Mouse (Mus musculus) ZHBTc4 (cell line): ENCODE results near the gene Mpc1.

Source experiments
- DNase-seq: peaks from one replicate; pipeline ENCODE4 v3.0.0-alpha.2; 2011; ENCODE audit warnings: low read depth, low spot score

Mpc1 gene

DNA sequence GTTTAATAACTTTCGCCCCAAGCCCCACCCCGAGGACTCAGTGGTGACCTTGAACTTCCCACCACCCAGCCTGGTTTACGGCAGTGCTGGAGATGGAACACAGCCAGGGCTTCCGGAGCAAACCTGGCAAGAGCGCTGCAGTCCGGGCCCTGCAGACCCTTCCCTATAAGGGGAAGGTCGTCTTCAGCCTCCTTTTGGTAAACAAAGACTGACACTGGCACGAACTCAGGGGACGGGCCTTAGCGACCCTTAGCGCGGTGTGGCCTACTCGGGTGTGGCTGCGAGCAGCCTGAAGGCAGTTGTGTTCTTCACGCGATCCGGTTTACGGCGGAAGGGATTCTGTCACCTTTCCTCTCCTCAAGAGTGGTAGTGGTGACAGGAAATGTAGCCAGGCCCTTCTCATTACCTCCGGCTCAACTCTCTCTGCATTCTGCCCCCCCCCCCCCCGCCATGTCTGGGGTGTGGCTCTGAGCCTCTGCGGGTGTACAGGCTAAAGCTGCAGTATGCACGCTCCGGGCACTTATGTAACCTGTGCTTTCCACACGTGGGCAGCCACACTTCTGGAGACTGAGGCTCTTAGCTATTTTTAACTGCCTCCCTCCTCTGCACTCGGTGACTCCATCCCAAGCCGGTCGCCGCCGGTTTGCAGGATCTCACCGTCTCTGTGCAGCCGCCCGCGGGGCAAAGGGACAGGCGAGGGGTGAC lies at the start of gene Mpc1:
Mpc1 (plus strand) TSS at position 84 of the 705 bp plus-strand sequence.
- DNase-seq: peak; percentile 95

DNA sequence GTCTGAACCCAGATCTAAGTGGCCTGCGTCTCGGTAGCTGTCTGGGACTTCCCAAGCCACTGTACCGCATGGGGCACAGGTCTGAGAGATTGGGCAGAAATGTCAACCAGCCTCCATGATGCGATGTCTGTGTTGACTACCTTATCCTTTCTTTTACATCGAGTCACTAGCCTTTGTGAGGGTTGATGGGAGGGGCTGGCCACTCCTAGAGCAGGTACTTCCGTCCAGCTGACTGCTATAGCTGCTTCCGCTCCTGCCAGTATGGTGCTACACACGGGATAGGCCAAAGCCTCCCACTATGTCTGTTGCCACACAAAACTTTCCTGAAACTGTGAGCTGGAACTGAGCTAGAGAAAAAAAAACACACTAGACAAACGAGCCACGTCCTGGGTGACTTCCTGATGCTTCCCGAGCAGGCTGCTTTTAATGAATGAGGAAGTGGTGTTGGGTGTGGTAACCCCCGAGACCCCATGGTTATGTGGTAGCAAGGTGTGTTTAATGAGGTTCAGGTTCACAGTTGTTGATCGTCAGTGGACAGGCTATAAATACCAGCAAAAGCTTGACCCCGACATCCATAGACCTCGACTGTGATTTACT lies 49.0 kb upstream of the Mpc1 start:
- no peak for DNase-seq

DNA sequence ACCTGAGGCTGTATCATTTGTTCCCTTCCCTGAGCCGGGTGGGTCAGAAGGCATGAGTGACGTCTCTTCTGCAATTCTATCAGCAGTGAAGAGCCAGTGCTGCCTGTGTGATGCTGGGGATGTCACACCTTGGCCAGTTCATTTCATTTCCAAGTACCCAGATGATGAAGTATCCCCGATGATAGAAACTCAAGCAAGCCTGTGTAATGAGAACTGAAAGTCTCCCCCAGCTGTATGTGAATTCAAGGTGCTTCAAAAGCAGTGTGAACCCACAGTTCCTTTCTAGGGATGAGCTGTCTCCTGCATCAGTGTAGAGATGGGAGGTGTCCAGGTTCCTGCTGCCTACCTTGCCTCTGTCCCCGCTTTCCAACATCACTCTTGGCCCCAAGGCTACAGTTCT lies 48.2 kb upstream of the Mpc1 start:
- DNase-seq: no peak

DNA sequence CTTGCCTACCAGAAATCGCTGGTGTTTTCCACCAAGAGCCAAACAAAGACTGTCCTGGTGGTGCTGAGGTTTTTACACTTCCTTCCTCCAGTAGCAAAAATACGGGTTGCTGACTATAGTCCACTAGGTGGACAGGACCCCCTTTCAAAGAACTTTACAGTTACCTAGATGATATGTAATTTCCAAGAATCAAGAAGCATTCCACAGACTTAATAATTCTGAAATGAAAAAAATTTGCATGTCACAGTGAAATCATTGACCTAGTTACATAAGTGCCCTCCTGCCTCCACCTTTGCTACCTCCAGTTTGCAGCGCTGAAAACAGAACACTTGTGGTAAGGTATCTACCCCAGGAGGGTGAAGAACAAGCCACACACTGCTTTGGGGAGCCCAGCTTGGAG lies 47.0 kb upstream of the Mpc1 start, which contains the start of gene Ccr6:
Ccr6 (plus strand) TSS at position 301 of the 400 bp plus-strand sequence.
- DNase-seq: no peak

DNA sequence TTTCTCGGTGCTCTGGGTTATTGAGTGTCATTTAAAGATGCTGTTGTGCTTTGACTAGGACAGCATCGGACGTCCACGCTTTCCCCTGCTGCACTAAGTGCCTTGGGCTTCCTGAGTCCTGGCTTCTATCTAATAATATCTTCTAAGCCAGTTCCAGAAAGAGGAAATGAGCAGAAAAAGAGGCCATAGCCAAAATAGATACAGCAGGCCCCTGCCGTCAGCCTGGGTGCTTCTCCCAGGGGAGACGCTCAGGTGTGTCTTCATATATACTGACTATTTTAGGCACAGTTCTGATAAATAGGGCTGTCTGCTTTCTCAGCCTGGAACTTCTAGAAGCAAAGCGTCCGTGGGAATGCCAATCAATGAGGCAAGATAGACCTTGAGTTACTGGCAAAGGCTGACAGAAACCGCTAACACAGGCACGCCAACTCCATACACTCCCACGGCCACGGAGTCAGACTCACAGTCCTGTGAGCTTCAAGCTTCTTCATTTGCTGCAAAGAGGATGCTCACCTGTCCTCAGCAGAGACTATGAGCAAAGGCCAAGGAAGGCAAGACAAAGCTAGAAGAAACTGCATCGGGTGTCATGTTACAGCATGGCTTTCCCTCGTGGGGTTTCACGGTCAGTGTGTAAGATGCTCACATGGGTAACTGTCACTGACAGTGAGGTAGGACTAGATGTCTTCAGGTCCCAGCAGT lies 44.5 kb upstream of the Mpc1 start:
- peak; percentile 12 for DNase-seq

DNA sequence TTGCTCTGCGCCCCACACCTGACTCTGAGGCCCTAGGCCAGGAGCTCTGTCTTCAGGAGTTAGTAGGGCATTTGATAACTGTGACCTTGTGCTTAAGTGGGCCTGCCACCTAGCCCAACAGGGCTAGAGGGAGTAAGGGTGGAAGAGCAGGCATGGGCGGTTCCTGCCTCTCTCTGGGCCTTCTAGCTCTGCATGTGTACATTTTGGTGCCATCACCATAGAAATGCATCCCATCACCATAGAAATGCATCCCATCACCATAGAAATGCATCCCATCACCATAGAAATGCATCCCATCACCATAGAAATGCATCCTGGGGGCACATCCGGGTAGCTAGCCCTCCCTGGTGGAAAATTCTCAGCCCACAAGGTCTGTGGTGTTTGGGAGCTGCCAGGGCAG lies 43.1 kb upstream of the Mpc1 start:
- peak; percentile 68 for DNase-seq

DNA sequence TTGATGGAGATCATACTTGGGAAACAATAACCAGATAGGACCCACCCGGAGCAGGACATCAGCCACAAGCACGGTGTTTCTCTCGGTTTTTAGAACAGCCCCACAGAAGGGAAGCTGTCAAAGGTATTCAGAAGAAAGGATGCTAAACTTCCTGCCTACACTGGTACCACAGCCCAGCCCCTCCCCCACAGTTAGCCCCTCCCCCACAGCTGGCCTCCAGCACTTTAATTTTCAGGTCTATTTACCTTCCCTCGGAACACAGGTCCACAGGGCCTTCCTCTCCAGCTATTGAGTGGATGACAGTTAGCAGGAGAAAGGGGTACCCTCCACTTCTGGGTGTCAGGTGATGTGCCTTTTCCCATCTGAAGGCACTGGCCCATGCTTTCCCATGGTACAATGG lies 42.2 kb upstream of the Mpc1 start:
- DNase-seq: peak; percentile 16

DNA sequence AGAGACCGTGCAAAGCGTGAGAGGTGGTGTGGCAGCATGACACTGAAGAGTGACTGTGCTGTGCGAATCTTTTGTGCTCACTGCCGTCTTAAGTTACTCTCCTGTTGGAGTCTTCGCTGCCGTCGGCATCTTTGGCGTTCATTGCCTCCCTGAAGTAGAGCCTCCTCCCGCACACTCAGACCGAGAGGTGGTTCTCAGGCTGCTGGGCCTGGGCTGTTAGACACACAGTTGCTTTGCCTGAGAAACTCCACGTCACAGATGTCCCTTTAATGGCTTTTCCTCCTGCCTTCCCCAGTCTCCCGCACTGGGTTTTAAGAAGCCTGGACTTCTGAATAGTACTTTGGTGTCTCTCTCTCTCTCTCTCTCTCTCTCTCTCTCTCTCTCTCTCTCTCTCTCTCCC lies 41.1 kb upstream of the Mpc1 start:
- no peak for DNase-seq

DNA sequence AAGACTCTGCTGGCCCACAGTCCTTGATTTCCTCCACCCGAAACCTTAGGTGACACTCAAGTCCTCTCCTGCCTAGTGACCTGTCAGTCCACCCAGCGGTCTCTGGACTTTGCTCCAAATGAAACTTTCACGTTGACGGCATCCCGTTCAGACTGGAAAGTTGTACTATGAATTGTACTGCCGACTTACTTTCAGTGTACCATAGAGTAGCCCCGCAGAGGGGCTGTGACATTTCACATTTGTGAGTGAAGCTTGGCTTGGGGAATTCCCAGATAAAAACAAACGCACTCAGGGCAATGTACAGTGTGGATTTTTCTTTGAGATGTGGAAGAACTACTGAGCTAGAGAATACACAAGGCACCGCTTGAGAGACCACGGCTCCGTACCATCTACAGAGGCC lies 40.5 kb upstream of the Mpc1 start:
- DNase-seq: no peak

DNA sequence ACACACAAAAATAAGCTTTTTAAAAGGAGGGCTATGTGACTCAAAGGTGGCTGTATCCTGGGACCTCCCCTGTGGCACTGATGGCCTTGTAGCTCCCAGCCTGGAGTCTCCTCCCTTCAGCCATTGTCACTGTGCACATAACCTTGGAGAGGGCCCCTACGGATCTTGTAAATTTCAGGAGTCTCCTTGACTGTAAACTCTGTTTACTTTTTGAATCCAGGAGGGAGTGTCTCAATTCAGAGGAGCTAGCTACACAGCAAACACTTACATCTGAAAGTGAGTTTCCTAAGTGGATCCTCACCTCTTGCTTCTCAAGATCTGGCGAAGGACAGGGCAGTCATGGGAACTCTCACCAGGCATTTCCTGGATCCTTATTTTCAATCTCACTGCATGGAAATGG lies 38.6 kb upstream of the Mpc1 start:
- DNase-seq: peak; percentile 48

DNA sequence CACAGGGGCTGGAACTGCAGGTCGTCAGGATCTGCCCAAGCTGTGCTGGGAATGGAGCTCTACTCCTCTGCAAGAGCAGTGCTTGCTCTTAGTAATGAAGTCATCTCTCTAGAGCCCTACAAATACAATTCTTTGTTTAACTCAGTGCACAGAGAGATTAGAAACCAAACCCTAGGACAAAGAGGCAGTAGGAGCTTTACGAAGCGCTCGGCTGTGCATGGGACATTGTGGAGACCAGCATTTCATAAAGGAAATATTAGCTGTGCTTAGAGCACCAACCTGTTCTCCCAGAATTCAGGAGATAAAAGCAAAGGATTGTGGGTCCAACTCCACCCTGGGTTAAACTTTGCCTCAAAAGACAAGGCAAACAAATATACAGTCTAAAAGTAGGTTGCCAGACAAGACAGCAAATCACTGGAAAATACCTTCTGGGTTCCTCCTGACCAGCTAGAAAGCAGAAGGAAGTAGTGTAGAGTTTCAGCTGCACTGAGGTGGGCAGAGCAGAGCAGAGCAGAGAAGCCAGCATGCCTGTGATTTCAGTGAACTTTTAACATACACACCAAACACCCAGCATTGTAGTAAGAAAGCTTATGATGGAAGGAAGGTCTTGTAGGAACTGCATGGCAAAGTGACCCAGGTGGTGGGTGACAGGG lies 36.5 kb upstream of the Mpc1 start:
- no peak for DNase-seq

DNA sequence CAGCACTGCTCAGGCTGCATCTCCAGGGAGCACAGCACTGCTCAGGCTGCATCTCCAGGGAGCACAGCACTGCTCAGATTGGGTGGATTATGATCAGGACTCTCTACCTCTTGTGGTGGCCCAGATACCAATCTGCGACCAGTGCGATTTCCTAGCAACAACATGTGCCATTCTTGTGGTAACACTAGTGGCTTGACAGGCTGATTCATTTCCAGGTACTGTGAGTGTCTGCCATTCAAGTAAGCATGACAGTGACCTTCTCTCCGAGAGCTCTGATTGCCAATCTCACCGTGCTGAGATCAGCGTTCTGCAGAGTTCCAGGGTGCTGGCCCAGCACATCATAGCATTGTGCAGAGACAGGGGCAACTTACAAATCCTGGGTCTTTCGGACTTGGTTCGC lies 31.0 kb upstream of the Mpc1 start:
- no peak for DNase-seq

DNA sequence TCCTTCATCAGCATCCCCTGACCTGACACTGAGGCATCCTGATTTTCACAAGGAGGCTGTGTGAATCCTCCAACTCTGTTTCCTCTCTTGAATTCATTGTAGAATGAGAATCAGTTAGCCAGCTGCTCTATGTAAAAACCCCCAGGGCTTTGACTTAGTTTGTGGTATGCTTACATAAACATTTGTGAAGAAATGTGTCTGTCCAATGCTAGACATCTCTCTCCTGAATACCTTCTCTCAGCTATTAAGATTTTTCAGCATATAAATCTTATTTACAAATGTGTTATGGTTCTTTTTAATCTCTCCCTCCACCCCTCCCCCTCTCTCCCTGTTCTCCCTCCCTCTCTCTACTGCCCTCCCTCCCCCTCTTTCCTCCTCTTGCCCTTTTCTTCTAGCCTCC lies 28.4 kb upstream of the Mpc1 start:
- no peak for DNase-seq

DNA sequence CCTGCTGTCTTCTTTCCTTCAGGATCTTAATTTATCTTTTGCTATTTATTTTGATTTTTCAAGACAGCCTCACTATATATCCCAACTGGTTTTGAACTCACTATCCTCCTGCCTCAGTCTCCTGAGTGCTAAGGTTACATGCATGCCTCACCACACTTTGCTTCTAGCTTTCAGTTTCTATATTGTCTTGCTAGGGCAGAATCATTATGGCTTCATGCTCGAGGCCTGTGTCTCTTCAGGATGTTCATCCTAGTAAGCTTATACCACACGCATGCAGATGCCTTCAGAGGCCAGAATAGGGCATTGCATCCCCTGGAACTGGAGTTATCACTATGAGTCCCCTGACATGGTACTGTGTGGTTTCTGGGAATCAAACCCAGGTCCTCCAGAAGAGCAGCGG lies 27.8 kb upstream of the Mpc1 start:
- no peak for DNase-seq

DNA sequence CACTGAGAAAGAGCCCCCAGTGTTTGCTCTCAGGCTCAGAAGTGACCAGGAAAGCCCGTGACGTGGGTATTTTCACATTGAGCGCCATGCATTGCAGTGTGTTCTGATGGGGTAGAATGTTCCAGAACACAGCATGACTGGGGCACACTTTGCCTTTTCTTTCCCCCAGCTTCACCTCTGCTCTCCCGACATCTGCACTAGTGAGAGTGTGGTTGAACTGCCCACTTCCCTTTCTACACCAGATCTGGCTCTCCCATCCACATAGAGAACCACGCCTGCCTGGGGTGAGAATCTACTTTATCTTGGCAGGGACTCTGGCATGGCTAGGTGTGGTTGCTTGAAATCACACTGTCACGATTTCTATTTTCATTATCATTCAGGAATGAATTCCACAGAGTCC lies 27.1 kb upstream of the Mpc1 start:
- DNase-seq: no peak

DNA sequence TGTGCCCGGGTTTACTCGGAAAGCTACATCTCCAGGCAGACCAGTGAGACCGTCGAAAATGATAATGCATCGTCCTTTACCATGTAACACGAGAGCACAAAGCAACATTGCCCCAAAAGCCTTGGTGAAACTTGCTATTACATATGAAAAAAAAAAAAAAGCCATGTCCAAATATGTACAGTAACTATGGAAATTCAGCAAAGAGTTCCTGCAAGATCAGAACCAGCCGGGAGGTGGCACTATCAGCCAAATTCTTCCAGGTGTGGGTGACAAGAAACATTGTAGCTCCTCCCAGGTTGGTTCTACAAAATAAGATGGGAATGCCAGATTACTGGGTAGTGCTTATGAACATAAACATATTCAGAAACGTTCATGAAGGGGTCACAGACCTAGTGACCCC lies 25.7 kb upstream of the Mpc1 start:
- no peak for DNase-seq

DNA sequence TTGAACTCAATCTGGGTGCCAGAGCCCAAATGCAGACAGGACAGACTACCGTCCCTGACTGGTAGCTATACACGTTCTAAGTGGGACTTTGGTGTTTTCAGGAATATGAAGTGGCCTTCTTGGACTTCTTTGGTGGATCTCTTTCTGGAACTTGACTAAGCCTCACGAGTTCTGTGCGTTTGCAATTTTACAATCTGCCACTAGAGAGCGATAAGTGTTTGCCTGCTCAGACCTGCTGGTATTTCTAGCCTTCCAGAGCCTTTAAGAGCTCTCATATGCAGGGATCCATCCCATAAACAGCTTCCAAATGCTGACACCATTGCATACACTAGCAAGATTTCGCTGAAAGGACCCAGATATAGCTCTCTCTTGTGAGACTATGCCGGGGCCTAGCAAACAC lies 18.1 kb upstream of the Mpc1 start:
- peak; percentile 78 for DNase-seq

DNA sequence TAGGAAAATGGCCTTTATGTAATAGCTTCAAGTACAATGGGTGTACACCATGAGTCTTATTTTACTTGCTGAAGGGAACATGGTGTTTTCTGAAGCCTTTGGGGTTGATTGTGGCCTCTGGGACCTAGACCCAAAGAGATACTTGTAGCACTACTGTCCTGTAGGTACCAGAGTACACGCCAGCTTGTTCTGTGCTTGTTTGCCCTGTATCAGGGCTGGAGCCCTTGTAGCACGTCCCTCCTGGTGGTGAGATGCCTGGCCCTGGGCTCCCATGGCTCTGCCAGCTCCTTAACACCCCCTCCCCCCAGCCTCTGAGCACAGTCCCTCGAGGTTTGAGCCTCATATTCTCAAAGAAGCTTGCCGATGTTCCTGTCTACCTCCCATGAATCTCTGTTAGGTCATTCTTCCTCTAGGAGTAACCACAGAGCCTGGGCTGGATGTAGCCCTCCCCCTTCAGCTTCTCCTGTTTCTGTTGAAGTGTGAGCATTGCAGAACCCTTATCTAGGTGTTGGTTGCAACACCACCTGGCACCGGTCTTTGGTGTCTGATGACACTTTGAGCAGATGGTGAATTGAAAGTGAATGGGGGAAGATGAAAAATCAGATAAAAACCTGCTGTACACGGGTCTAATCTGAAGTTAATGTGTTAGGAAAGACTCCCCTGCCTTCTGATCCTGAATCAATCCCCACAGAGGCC lies 10.5 kb upstream of the Mpc1 start:
- DNase-seq: no peak

DNA sequence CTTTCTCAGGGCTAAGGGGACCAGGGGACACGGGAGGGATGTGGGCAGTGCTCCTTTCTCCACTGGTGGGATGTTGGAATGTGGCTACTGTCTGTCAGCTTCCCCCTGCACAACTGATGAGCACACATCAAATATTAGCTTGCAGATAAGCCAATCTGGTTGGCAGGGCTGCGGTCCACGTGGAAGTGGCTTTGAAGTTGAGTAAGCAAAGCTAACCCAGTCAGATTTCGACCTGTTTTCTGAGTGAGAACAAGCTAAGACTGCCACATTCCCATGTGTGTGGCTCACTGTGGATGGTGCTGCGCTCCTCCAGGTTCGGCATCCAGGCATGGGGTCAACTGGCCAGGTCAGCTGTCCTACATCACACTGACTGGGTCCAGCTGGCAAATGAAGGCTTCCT lies 9.8 kb upstream of the Mpc1 start:
- no peak for DNase-seq

DNA sequence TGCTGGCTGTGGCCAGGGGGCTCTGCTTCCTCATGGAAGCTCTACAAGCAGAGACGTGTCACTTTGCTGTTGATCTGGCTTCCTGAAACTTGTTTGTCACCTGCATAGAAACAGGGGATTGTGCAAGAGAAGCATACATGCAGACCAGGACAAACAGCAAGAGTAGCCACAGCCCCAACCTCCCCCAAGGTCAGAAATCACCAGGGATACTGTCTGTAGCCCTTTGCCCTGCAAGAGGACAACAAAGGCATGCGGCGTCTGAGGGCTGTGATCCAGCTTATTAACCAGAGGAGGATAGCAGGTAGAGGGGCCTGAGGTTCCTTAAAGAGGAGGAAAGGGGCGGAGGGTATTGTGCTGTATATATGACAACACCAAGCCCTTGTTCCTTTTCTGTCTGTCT lies 6.6 kb upstream of the Mpc1 start:
- DNase-seq: no peak

DNA sequence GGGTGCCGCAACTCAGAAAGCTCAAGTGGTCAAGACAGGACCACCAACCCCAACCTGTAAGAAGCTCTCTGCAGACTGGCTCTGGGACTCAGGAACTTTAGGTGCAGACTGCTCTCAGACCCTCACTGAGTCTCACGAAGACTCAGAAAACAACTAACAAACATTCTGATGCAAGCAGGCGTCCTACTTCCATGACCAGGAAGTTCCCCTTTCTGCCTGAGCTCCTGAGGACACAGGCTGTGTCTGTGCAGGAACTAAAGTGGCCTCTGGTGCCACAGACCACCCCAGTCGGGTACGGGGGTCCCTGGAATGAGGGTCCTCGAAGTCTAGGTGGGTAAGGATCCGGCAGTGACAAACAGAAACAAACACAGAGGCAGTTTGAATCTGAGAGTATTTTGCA lies 6.0 kb upstream of the Mpc1 start:
- no peak for DNase-seq

DNA sequence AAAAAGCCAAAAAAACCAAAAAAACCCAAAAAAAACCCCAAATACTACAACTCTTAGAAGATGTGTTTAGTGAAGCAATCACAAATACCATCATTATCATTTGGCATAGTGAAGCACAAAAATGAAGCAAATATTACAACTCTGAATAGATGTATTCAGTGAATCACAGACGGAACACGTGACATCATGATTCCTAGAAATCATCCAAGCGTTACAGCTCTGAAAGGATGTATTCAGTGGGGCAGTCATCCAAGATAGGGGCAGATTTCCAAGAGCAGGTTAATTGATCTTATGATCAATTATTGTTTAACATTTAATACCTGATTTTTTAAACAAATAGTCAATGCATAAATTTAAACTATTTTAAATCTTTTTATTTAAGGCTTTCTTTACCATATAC lies 5.4 kb upstream of the Mpc1 start:
- DNase-seq: no peak
